Mouse (Mus musculus) myocyte (in vitro differentiated cells): ENCODE results near the gene Hpcal4.

ENCODE experiments used
- CEBPB ChIP-seq: IDR thresholded peaks from 2 replicates; pipeline ENCODE4 v1.6.1; 2011; ENCODE audit warnings: mild to moderate bottlenecking, moderate library complexity; ENCODE audit not compliant: poor library complexity, insufficient read depth, severe bottlenecking
- E2F4 ChIP-seq: IDR thresholded peaks from one replicate; pipeline ENCODE4 v1.6.1; 2011; ENCODE audit warnings: mild to moderate bottlenecking, control low read depth, moderate library complexity; ENCODE audit not compliant: insufficient read depth
- MAX ChIP-seq: IDR thresholded peaks from one replicate; pipeline ENCODE4 v1.6.1; 2011; ENCODE audit warnings: low read depth, mild to moderate bottlenecking, control low read depth
- MYOG ChIP-seq, 3 experiments: IDR thresholded peaks; one replicate each; pipeline ENCODE4 v1.6.1; 2011; ENCODE audit warnings: control low read depth in 2 of 3, low read depth in 2 of 3, mild to moderate bottlenecking in 2 of 3; ENCODE audit not compliant: insufficient read length in 2 of 3, control insufficient read depth in 1 of 3, insufficient read depth in 1 of 3
- POLR2A ChIP-seq: IDR thresholded peaks from one replicate; pipeline ENCODE4 v1.6.1; 2011; ENCODE audit warnings: low read depth, mild to moderate bottlenecking, control low read depth, moderate library complexity; ENCODE audit not compliant: insufficient read length
- POLR2AphosphoS2 ChIP-seq: IDR thresholded peaks from one replicate; pipeline ENCODE4 v1.6.1; 2011; ENCODE audit warnings: low read depth, control low read depth; ENCODE audit not compliant: insufficient read length
- SRF ChIP-seq: IDR thresholded peaks from one replicate; pipeline ENCODE4 v1.6.1; 2011; ENCODE audit warnings: low read depth; ENCODE audit not compliant: control insufficient read depth, insufficient read length
- TCF12 ChIP-seq: IDR thresholded peaks from one replicate; pipeline ENCODE4 v1.6.1; 2011; ENCODE audit warnings: mild to moderate bottlenecking, control low read depth; ENCODE audit not compliant: poor library complexity, insufficient read depth, severe bottlenecking
- TCF3 ChIP-seq: IDR thresholded peaks from one replicate; pipeline ENCODE4 v1.6.1; 2011; ENCODE audit warnings: low read depth, control low read depth; ENCODE audit not compliant: insufficient read length
- USF1 ChIP-seq: IDR thresholded peaks from one replicate; pipeline ENCODE4 v1.6.1; 2011; ENCODE audit warnings: low read depth, mild to moderate bottlenecking, control low read depth, moderate library complexity

DNA sequence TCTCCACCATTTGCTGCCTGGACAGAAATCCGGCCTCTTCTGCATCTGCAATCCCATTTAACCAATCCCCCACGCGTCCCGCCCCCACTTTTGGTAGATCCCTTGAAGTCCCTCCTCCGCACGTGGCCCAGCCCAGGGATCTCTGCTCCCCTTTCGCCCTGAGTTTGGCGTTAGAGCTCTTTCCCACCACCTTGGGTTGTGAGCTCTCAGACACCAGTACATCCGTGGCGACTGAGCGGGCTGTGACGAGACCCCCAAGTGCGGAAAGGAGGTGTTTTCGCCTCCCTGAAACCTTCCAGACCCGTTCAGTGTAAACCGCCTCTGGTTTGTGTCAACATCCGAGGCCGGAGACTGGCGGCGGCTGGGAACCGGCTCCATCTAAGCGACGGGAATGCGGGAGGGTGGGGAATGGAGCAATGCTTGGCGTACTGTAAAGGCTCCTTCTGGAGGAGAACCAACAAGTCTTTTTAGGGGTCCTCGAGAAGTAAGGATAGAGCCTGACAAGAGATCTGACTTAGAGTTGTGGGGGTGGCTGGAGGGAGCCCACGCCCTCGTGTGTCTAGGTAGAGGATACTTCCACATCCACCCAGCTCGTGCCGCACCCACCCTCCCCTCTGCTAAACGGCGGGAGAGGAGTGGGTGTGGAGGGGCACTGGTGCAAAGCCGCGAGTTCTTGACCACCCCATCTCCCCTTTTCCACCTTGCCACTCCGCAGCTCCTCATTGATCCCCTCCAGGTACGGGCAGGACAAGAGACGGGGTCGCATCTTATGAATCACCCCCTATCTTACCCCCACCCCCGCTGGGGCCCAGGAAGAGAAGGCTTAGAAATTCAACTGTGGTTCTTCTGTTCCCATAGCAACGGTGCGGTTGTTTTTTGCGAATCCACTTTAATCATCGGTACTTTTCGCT, at the start of gene Hpcal4:
- TF ChIP-seq SRF (no peak), TCF12 (no peak), MAX (no peak), POLR2A (no peak), USF1 (no peak), MYOG (IDR thresholded peaks at IDR 0.05; ENCODE audit: control insufficient read depth in 1 of 3, insufficient read depth in 1 of 3, insufficient read length in 2 of 3, low read depth in 2 of 3) (no peak), TCF3 (no peak), POLR2AphosphoS2 (no peak), E2F4 (no peak), CEBPB (no peak)
